Mouse (Mus musculus) ES-Bruce4 (cell line): ENCODE measurements around the gene Pcdh19.

ENCODE experiments used
- CTCF ChIP-seq: IDR thresholded peaks from one replicate; pipeline ENCODE4 v1.8.1; 2011; ENCODE audit warnings: low read depth, low read length
- EP300 ChIP-seq: IDR thresholded peaks from 2 replicates; pipeline ENCODE4 v1.6.1; 2011; ENCODE audit warnings: low read depth, low read length; ENCODE audit not compliant: insufficient read depth
- POLR2A ChIP-seq: IDR thresholded peaks from one replicate; pipeline ENCODE4 v1.8.1; 2011; ENCODE audit warnings: low read length; ENCODE audit not compliant: insufficient read depth

DNA sequence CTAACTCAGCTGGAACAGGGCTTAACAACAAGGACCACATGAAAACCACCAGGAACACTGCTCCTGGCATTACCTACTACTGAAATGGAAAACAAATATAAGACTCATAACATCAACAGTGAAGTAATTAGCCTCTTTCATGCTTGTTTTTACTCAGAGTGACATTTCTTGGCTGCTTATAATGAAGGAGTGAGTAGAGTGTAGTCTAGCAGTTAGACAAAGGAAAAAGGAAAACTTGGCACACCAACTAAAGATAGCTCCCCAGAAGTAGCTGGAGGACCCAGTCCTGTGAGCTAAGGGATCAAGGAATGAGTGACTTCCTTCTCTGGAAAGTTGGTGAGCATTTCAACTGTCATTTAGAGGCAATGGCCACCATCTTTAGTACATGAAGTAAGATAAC, 49.3 kb downstream of the Pcdh19 start:
- no peak for TF ChIP-seq CTCF
- TF ChIP-seq EP300: no peak
- no peak for TF ChIP-seq POLR2A
